Mouse (Mus musculus): Measurements from ENCODE around the gene Arid5b.

The Arid5b gene

DNA sequence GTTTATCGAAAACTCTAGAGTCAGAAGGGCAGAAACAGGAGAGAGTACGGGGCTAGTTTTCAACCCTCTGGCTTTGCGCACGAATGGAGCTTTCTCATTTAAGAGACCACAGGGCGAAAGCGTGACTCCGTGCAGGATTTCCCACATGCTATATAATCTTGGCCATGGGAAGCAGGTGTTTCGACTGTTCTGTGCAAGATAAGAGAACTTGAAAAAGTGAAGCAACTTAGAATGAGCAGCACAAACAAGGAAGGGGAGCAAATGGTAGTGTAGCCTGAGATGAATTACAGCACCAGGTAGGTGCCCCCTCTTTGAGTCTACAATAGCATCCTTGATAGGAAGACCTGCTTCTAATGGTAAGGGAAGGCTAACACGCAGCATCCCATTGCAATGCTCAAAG, 118.8 kb downstream of the Arid5b start:
- DNase-seq, result no peak

DNA sequence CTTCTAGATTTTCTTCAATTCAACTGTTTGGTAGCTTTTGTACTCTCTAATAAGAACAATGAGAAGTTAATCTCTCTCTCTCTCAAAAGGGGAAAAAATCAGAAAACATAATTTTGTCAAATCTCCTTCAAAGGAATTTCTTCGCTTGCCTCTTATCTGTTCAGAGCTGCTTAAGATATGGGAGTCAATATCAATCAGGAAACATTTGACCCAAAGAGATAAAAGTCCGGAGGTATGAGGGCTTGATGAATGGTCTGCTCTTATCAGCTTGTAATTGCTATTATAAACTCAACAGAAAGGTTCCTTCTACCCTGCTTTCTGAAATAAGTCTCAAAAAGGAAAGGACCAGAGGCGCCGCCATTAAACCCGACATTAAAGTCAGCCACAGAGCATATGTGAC, 120.0 kb downstream of the Arid5b start:
- no peak for DNase-seq

DNA sequence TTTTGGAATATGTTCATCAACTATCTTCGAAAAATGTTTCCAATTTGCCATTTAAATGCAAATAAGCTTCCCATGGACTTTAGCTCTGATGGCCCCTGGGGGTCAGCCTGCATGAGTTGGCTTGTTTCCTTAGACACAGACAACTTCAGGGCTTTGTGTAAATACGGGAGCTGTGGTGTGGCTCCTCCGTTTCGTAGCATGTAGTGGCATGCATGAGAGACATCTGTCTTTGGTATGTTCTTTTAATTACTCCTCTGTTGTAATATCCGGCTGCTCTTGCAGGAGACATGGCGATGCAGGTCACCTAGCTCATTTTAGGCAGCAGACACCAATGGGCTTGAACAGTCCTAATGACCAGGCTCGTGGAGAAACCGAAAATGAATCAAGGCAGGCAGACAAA, 121.0 kb downstream of the Arid5b start:
- DNase-seq, result no peak

DNA sequence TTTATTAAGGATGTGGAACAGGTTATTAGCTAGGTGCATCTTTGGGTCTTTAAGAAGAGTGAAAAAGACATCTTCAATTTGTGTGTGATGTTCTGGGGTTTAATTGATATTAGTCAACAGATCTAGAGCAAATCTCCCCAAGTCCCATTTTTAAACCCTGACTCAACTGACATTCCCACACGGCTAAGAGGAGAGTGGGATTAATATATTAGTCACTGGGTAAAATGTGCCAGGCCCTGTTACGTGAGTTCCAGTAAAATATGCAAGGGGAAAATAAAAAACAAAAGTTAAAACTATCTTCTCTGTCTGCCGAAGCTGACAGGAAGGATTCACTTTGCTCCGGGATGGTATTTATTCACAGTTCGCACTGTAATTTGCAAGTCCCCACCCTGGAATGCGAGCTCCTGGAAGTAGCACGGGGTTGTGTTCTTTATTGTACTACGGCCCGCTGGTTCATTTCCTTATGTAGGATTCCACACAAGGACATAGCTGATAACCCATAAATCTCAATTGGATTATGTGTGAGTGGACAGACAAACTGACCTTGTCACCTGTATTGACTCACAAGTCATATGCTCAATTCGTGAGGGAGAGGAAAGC, 121.8 kb downstream of the Arid5b start:
- DNase-seq, result no peak

DNA sequence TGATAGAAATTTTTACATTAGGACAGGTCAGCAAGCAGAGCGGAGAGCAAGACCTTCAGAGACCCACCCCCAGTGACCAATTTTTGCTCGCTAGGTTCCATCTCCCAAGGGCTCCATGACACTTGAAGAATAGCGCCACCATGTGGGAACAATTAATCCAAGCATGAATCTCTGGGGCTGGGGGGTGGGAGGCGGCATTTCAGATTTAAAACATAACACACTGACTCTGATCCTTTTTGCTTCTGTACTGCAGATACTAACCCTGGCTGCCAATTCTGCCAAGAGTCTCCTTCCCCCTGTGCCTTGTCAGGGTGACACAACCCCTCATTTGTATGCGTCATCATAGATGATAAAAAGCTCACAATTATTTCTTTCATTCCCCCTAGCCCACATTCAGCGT, 122.4 kb downstream of the Arid5b start:
- DNase-seq, result no peak

DNA sequence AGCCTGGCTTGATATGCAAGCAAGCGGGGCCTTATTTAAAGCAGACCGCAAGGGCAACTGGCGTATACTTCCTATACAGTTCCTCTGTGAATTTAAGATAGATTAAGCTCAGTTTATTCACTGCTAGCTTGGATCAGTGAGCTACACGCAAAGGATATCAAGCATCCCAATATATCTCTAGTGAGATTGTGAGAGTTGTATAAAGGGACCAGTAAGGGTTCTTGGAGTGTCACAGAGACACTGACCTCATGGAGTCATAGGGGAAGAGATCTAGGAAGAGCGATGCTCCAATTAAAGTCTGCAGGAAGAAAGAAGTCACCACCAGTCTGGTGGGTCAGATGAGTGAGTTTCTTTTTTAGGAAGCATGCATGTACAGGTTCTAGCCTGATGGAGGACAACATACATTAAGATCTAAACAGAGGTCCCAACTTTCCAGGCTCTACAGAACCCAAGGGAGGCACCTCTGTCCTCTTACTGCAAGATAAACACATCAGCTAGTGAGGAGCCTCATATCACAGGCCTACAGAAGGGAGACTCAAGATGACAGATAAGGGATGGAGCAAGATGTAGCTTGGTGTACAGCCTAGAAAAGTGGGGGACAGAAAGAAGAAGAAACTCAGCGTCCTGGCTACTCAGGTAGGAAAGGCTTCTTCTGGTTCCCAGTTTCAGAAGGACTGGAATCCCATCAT, 123.0 kb downstream of the Arid5b start:
- DNase-seq, result no peak

DNA sequence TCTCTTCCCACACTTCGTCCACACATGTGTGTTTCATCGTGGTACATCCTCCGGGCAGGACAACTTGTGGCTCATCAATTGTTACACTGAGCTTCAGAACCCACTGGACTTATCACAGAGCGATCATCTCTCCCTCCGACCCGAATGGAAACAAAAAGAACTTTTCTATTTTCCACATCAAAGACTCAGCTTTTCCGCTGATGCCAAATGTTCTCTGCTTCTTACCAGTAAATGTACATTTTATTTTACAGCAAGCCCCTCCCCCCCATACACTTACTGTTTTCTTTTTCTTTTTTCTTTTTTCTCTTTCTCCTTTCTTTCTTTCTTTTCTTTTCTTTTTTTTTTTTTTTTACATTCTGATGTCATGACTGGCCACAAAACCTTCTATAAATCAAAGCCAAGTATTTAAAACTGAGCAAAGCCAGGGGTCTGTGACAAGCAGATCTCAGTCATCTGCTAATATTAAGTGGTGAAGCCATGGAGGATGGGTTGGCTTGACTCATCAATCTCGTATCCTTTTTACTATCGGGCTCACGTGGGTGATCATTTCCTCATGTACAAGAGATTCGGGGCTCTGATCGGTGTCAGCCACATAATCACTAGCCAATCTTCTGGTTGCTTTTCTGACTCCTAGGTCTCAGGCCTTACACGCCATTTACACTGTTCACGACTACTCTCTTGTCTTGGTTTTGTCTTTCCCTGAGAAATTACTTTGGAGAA, 124.3 kb downstream of the Arid5b start:
- DNase-seq, result no peak

DNA sequence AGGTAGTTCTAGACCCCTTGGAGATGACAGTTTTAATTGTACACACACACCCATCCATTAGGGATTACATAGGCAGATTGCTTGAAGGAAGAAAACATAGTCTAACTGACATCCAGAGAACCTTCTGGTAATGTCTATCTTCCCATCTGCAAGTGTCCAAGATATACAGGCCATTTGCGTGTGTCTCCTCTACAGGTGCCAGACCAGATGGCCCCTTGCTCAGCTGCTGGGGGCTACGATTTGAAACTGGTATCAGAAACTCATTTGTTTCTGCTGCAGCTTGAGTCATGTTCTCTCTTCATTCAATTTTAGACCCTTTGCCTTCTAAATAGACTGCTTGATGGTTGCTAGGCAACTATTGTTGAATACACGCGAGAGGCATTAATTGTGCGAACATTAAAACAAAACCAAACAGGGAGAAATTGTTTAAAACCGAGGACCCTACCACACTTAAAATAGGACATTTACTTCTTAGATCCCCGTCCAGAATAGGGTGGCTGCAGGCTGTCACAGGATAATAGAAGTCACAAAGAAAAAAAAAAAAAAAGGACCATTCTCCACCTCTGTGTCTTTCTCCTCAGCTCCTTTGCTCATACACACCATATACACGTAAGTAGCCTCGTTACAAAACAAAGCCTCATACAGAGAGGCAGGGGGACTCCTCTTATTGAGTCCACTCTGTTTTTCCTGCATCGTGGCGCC, 125.0 kb downstream of the Arid5b start:
- DNase-seq, result no peak

DNA sequence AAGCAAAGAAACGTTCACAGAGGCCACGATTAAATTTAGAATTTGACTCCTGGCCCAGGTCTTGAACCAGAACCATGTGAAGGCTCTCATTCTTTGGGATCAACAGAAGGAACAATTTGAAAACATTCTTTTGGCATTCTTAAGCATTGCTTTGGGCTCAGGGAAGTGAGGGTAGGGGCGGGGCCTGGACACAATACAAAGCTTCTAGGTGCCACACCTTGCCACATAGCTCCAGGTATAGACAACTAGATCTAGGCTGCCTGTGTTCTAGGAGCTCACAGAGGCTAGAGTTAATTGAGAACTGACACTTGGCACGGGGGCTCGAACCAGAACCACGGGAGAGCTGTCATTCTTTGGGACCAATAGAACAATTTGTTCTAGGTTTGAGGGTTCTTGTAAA, 130.0 kb downstream of the Arid5b start:
- DNase-seq, result no peak

DNA sequence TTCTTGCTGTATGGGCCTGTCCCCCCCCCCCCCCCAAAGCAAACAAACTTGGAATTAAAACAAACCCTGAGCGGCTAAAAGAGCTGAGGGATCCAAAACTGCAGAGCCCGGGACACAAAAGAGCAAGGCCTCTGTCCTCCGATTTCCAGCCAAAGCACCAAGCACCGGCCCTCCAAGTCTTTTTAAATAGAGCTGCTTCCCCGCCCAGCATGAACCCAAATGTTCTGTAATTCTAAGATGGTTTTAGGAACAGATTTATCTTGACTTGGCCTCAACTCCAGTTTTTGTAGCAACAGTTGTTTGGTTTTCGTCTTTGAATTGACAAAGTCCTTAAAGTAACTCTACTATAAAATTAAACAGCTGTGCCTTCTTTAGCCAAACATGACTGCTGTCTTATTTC, 130.8 kb downstream of the Arid5b start:
- peak in 1 of 2 experiments; percentile 64 for DNase-seq

DNA sequence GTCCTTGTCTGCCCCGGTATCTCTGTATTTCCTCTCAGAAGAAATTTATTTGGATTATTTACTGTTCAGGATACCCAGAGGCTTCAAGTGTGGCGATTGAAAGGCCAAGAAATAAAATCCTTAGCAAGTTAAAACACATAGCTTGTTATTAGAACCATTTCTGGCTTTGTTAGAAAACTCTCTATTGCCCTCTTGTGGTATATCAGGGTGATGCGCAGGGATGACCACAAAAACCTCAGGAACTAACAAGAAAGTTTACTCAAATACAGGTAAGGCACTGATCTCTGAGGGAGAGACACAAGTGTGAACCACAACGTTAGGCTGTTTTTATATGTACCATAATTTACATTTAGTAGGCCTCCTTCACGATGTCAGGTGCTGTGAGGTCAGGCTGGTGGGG, 131.7 kb downstream of the Arid5b start:
- peak; percentile 63 to 69 for DNase-seq

DNA sequence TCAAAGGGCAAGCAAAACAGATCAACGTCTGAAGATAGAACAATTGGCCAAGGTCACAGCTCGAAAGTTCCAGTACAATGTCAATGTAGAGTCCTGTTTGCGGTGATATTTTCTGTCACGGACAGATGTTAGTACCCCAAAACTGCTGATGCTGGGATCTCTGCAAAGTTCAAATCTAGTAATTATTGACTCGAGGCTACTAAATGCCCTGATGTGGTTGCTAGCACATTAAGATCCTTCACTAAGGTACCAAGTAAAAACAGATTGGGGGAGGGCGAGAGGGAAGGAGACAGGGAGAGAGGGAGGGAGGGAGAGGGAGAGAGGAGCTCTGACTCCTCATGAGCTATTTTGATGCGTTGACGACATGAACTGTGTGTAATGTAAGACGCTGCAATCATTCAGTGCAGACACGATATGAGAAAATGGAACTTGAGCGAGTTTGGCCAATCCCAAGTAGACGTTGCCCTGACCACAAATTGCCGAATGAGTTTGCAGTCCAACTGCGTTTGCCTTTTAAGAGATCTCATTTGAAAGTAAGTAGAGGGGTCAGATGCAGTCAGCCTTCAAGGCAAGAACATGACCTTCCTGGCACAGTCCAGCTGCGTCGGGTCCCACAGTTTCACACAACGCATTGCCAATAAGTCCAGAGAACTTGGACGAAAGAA, 133.1 kb downstream of the Arid5b start:
- DNase-seq, result peak; percentile 56 to 58

DNA sequence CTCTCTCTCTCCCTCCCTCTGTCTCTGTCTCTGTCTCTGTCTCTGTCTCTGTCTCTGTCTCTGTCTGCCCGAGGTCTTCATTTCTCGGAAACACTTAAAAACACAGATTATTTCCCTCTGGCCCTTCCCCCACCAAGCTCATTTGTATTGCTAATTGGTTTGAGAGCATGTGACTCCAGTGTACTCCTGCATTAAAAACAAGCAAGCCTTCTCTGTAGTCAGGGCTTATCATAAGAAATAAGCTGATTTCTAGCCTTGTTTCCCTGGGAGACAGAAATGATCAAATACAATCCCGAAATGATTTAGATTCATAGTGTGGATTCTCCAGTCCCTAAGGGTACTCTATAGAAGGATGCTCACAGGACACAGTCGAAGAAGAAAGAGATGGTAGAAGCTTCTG, 136.0 kb downstream of the Arid5b start:
- DNase-seq, result no peak

DNA sequence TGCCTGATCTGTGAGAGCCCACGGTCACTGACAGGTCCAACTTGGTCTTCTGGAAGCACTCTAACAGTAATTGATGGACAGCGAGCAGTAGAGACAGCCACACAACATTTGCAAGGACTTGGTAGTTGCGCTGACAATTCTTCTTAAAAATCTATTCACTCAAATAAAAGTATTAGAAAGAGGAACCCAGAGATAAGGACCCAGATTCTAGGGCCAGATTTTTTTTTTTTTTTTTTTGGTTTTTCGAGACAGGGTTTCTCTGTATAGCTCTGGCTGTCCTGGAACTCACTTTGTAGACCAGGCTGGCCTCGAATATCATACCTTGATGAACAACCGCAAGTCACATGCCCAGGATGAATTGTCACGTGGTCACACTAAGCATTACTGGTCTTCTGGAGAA, 137.0 kb downstream of the Arid5b start:
- DNase-seq, result no peak

DNA sequence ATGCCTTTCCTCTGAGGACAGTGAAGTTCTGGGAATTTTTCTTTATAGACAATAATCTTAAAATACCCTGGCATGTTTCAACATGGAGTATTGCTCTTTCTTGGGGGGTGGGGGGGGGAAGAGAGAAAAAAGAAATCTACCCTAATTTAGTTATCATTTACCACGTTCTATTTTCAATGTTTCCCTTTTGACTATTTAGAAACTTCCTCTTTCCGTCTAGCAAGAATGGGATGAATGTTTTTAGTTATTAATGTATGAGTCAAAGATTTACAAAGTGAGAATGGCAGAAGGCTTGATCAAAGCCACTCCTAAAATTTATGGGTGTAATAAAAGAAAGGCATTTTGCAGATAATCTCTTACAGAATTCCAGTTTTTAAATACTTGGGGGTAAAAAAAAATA, 137.7 kb downstream of the Arid5b start:
- no peak for DNase-seq

DNA sequence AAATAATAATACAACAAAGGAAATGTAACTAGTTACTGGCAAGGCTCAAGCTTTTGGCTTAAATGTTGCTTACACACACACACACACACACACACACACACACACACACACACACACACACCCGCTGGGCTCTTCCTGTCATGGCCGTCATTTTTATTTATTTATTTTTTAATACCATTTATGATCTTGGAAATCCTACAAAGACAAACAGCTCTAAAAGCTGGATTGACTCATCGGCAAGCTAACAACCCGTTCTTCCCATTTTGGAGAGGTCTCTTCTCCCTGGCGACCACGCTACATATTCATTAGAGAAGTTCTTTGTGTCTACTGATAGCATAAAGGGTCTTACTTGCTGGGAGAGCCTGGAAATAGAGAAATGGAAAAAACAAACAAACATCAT, 138.2 kb downstream of the Arid5b start:
- DNase-seq, result no peak

DNA sequence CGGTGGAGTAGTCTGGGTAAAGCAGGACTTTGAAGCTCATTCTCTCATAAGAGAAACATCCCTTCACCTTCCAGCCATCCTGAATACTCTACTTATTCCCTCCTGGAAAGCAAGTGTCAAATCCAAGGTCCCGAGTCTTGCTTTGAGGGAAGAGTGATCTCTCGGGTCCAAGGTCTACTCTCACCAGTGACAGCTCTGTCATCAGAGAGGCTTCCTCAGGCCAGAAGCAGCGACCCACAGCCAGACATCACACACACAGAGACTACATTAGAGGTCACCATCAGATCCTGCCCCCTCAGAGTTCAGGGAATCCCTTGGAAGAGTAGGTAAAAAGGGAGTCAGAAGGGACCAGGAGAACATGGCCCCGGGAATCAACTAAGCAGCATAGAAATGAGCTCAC, 140.4 kb downstream of the Arid5b start:
- DNase-seq, result peak; percentile 32 to 37

DNA sequence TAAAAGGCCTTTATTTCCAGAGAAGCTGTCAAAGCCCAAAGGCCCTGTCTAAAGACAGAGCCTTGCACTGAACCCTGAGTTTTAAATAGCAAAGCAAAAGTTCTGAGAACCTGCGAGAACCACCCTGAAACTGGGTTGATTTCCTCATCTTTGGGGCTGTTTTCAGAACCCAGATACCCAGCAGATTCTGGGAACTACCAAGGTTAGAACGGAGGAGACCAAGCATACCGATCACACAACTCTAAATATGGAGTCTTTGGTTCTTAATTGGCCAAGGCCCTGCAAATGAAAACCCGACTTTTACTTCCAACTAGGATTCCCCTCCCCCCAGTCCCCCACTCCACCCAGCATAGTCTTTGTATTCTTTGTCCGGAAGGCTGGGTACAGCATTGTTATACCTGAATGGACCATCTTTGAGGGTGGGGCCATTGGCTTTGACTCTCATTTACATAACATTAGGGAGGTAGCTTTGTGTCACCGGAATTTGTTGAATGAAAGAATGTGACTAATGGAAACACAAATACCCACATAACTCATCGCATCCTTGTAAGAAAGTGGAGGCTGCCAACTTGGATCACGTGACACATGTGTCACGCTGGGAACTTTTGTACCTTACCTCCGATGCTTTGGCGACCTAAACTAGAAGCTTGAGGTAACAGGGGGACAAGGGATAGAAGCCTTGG, 141.2 kb downstream of the Arid5b start:
- no peak for DNase-seq

DNA sequence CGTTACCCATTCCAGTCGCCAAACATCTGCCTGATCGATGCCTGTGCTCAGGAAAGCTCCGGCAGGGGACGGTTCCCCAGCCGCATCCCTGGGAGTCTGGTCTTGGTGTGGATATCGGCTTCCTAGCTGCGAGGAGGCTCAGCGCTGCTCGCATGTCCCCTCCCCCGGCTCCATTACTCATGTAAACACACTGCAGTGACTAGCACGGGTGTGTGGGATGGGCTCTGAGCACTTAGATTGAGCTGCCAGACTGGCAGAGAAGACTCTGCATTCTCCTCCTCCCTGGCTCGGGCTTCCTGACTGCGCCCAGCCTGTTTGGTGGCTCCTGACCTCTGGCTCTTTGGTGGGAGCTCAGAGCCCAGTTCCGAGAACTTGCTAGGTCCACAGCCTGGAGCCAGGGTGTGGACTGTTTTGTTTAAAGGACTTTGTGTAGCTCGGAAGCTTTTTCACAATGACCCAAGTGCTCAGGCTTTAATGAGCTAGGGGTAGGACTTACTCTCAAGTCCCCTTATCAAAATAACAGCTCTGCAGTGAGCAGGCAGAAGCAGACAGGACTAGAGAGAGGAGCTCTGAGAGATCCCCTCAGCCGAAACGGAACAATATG, 142.0 kb downstream of the Arid5b start:
- peak; percentile 86 to 91 for DNase-seq

DNA sequence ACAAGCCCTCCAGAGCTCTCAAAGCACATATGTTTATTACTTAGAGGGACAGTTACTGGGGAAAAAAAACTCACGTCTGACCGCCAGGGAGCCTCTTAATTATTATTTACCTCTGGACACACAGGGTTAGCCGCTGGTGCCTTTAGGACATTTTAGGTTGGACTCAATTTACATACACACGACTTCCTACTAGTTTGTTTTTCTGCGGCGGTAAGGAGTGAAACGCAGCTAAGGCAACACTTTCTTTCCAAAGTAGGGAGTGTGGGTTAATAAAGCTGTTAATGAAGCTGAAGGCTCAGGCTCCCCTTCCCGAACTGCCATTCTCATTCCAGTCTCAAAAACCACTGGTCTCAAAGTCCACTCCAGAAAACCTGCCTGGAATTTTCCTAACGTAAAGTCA, 142.5 kb downstream of the Arid5b start:
- peak in 1 of 2 experiments; percentile 58 for DNase-seq

DNA sequence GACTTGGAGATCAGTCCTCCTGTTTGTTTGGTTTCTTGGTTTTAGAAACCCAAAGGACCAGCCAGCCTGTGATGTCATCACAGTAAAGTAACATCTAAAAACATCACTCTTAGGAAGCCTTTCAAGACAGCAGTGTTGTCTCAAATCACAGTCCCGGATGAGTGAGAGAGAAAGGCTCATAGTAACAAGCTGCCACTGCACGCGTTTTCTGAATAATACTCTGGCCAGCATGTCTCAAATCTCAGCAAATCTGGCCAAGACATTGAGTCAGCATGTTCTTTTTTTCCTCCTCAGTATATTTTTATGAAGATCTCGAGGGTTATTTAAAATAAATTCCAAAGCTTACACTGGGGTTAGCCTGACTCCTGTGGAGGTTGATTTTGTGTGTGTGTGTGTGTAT, 143.1 kb downstream of the Arid5b start:
- peak in 1 of 2 experiments; percentile 27 for DNase-seq

DNA sequence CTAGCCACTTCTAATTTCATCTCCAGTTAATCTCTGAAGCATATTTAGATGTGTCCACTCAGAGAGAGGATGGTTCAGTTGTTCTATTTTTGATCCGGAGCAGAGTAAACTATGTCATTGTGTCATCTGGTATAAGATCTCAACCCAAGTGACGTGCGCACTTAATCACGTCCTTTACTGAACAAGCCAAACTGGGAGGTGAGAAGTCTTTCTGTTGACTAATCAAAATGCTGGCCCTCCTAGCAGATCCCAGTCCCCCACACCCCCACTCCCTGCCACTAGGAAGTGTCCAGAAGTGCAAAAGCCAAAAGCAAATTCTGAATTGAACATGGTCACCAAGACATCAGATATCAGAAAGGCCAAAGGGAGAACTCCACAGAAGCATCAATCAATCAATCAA, 144.0 kb downstream of the Arid5b start:
- DNase-seq, result no peak
